ENCODE assay signal across 12 mouse cellular contexts in genomic region chrX:10720391-10720790, GRCm38 (mm10). TPM values are rescaled to one million over a fixed set of nuclear protein-coding genes. Genes with fewer than 3 reads are reported as not detected.
A peak's percentile ranks its signal among the peaks of the same experiment; 100 is the strongest.
DNase-seq lines count a peak whose midpoint lies in the region; ATAC-seq lines count a peak whose summit lies in the region.
"Had no signal": no experiment of that assay in that cellular context is flagged by ENCODE, and none has a peak within 500 bp of the region (broad histone marks: within the 10 kb centered on the region; RNA-seq: fewer than 3 reads in every experiment).

No protein-coding gene starts in this region.

- no peaks in the 10 kb centered on the region for H3K9me3 ChIP-seq in heart, embryonic 12.5 days (replicated peaks)
- H3K9me3 ChIP-seq in heart, embryonic 10.5 days, result no peaks in the 10 kb centered on the region
- no peaks in the 10 kb centered on the region for H3K9me3 ChIP-seq in midbrain, embryonic 13.5 days
- no peaks in the 10 kb centered on the region; the same call in 1 of the 2 replicates for H3K9me3 ChIP-seq in midbrain, embryonic 10.5 days (replicated peaks)
- no peaks in the 10 kb centered on the region for H3K9me3 ChIP-seq in liver, embryonic 15.5 days (replicated peaks)

- no peak for ATAC-seq in heart, embryonic 12.5 days (ENCODE audit: insufficient number of reproducible peaks, low FRiP score)
- no peak for ATAC-seq in midbrain, embryonic 13.5 days
- no peak for ATAC-seq in liver, embryonic 15.5 days (ENCODE audit: insufficient read depth)

- DNase-seq in heart, embryonic 10.5 days (ENCODE audit: low spot score), result no peak
- no peak for DNase-seq in midbrain, embryonic 10.5 days (ENCODE audit: low spot score)
- DNase-seq in layer of hippocampus, adult 9-11 months, result no peak
- DNase-seq in right cerebral cortex, adult 18-20 months, result no peak
- DNase-seq in layer of hippocampus, postnatal 10 days (ENCODE audit: low spot score in 2 of 2), result no peak
- DNase-seq: adrenal gland, adult 2 months; cerebellum, adult 18-20 months; thymus, postnatal 4 days had no signal

- H3K4me3 ChIP-seq in heart, embryonic 12.5 days, result no peak overlapping the region
- H3K4me3 ChIP-seq in heart, embryonic 10.5 days, result no peak overlapping the region
- no peak overlapping the region; the same call in 1 of the 2 replicates for H3K4me3 ChIP-seq in midbrain, embryonic 13.5 days (replicated peaks)
- no peak overlapping the region for H3K4me3 ChIP-seq in midbrain, embryonic 10.5 days
- peak overlapping the region; percentile 14; the same call in 1 of the 2 replicates for H3K4me3 ChIP-seq in liver, embryonic 15.5 days (replicated peaks)

- 0 out of 2 replicates have a peak overlapping the region, but pooled peaks have one; percentile 3 for H3K4me2 ChIP-seq in heart, embryonic 12.5 days
- H3K4me2 ChIP-seq in midbrain, embryonic 13.5 days (replicated peaks), result peak overlapping the region; percentile 34
- peak overlapping the region; percentile 75 for H3K4me2 ChIP-seq in liver, embryonic 15.5 days
- H3K4me2 ChIP-seq: heart, embryonic 11.5 days had no signal

- 0 out of 2 replicates have a peak, but pooled peaks cover 2% of the 10 kb centered on the region for H3K4me1 ChIP-seq in heart, embryonic 12.5 days (replicated peaks)
- no peaks in the 10 kb centered on the region for H3K4me1 ChIP-seq in heart, embryonic 10.5 days
- peaks cover 17% of the 10 kb centered on the region for H3K4me1 ChIP-seq in midbrain, embryonic 13.5 days (replicated peaks)
- peaks cover 25% of the 10 kb centered on the region for H3K4me1 ChIP-seq in midbrain, embryonic 10.5 days
- H3K4me1 ChIP-seq in liver, embryonic 15.5 days (replicated peaks), result peaks cover 24% of the 10 kb centered on the region

- no peak overlapping the region for H3K27ac ChIP-seq in heart, embryonic 12.5 days (ENCODE audit: poor library complexity, severe bottlenecking)
- no peak overlapping the region for H3K27ac ChIP-seq in heart, embryonic 10.5 days
- no peak overlapping the region for H3K27ac ChIP-seq in midbrain, embryonic 13.5 days
- H3K27ac ChIP-seq in midbrain, embryonic 10.5 days (replicated peaks), result no peak overlapping the region
- peak overlapping the region; percentile 33; the same call in 1 of the 2 replicates for H3K27ac ChIP-seq in liver, embryonic 15.5 days (replicated peaks)

- 17% methylated on average over 6 of the region's 6 CpGs for WGBS in heart, embryonic 12.5 days
- WGBS in heart, embryonic 10.5 days, result 28% methylated on average over 6 of the region's 6 CpGs
- 35% methylated on average over 6 of the region's 6 CpGs for WGBS in midbrain, embryonic 13.5 days
- 35% methylated on average over 6 of the region's 6 CpGs for WGBS in midbrain, embryonic 10.5 days
- WGBS in liver, embryonic 15.5 days (ENCODE audit: insufficient replicate concordance), result 16% methylated on average over 6 of the region's 6 CpGs

- no peaks in the 10 kb centered on the region for H3K36me3 ChIP-seq in heart, embryonic 12.5 days
- H3K36me3 ChIP-seq in heart, embryonic 10.5 days, result no peaks in the 10 kb centered on the region
- H3K36me3 ChIP-seq in midbrain, embryonic 13.5 days, result no peaks in the 10 kb centered on the region
- no peaks in the 10 kb centered on the region for H3K36me3 ChIP-seq in midbrain, embryonic 10.5 days
- H3K36me3 ChIP-seq in liver, embryonic 15.5 days (replicated peaks), result no peaks in the 10 kb centered on the region

- no peaks in the 10 kb centered on the region; the same call in 1 of the 2 replicates for H3K27me3 ChIP-seq in heart, embryonic 12.5 days (replicated peaks)
- peaks cover 8% of the 10 kb centered on the region; the same call in 1 of the 2 replicates for H3K27me3 ChIP-seq in heart, embryonic 10.5 days (ENCODE audit: insufficient read depth, poor library complexity, severe bottlenecking)
- no peaks in the 10 kb centered on the region for H3K27me3 ChIP-seq in midbrain, embryonic 13.5 days
- peaks cover 5% of the 10 kb centered on the region for H3K27me3 ChIP-seq in midbrain, embryonic 10.5 days (ENCODE audit: low read depth, poor library complexity, severe bottlenecking)
- no peaks in the 10 kb centered on the region for H3K27me3 ChIP-seq in liver, embryonic 15.5 days

- no peak overlapping the region for H3K9ac ChIP-seq in heart, embryonic 12.5 days
- no peak overlapping the region for H3K9ac ChIP-seq in midbrain, embryonic 13.5 days (replicated peaks)
- no peak overlapping the region for H3K9ac ChIP-seq in liver, embryonic 15.5 days

RNA-seq across cellular contexts. Expression of gene Mid1ip1, which starts 5.6 kb away (rescaled TPM):
- 31.7 and 31.9 TPM in 2 replicates for polyA plus RNA-seq in heart, embryonic 12.5 days (2016; fragmentation: Nextera tagmentation; extraction: Ambion mirVana)
- 30.8 and 39.9 TPM in 2 replicates for polyA plus RNA-seq in heart, embryonic 10.5 days (2016; fragmentation: Nextera tagmentation; extraction: Ambion mirVana)
- 63.7 and 67.6 TPM in 2 replicates for polyA plus RNA-seq in midbrain, embryonic 13.5 days (2015; fragmentation: Nextera tagmentation; extraction: Ambion mirVana)
- 37.4 and 44.0 TPM in 2 replicates for polyA plus RNA-seq in midbrain, embryonic 10.5 days (2016; fragmentation: Nextera tagmentation; extraction: Ambion mirVana)
- 41.0 and 41.4 TPM in 2 replicates for polyA plus RNA-seq in liver, embryonic 15.5 days (2015; fragmentation: Nextera tagmentation; extraction: Ambion mirVana)
- total RNA-seq in layer of hippocampus, postnatal 10 days (2021), result 10 to 100 TPM; 63.9 to 69.0 TPM

Comparison
In these comparisons a context has a peak if more than half of its experiments do, and no peak if none do; other contexts are left out.
1. H3K4me2 ChIP-seq: peak in every context shown above with its lines; median percentile 75 in liver, embryonic 15.5 days; 34 in midbrain, embryonic 13.5 days; 3 in heart, embryonic 12.5 days.